Mouse (Mus musculus): ENCODE results near the gene Slc5a3. TPM values are rescaled to one million over a fixed set of nuclear protein-coding genes. Genes with fewer than 3 reads are reported as not detected.

Gene Slc5a3
- total and polyA plus RNA-seq, 2 experiments from 2014 or later: 10.0 to 30.9 TPM

DNA sequence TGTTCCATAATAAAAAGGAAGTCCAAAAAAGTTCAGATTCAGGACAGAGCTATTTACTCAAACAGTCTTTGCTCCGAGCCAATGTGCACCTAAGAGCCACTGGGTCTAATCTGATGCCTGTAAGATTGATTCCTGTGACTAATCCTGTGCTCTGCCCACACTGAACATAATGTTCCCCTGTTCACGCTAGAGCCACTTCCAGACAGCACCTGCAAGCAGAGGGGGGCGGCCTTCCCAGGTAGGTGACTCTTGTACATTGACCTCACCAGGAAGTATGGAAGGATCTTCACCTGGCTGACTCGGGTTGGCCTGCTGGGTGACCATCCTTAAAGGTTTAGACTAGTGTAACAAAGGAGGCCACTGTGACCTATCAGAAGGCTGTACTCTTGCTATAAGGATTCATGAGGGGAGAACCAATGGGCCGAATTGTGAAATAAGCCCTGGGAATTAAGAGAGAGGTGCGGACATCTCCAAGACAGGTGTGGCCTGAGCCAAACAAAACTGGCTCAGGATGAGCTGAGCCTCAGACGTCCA lies 6.3 kb upstream of the Slc5a3 start:
- H3K4me2 ChIP-seq (ENCODE audit: low read depth, low read length): no peak overlapping the region
- H3K9me3 ChIP-seq (ENCODE audit: low read length): no peaks in the 10 kb centered on the region
- H3K27ac ChIP-seq: no peak overlapping the region
- no peaks in the 10 kb centered on the region for H3K27me3 ChIP-seq (ENCODE audit: insufficient read depth, low read length)
- H3K4me3 ChIP-seq (ENCODE audit: low read length): no peak overlapping the region
- no peak overlapping the region for H3K9ac ChIP-seq (replicated peaks; ENCODE audit: low read length)
- no peak for TF ChIP-seq CTCF (IDR thresholded peaks at IDR 0.05; ENCODE audit: low read depth)
- WGBS: 86% methylated on average over 7 of the region's 7 CpGs
- no peaks in the 10 kb centered on the region for H3K36me3 ChIP-seq (ENCODE audit: insufficient read depth, low read length)
- DNase-seq (ENCODE audit: low spot score) (no peak), ATAC-seq (no peak)
- no peaks in the 10 kb centered on the region for H3K4me1 ChIP-seq (ENCODE audit: insufficient read depth, low read length)

DNA sequence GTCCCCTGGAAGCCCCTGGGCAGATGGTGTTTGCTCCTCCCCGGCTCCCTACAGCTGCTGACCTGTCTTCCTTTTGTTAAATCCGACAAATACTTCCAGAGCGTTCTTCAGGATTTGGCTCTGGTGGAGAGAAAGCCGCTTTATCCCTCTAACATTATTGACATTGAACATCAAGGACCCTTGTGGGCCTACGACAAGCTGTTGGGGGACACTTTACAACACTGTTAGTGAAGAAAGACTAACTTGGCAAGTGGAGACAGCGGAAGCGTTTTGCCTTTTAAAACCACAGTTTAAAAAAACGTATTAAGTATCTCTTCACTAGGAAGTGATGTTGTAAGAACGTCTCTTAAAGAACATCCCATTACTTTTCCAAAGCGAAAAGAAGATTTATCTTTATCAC lies 5.6 kb upstream of the Slc5a3 start:
- no peaks in the 10 kb centered on the region for H3K27me3 ChIP-seq (ENCODE audit: insufficient read depth, low read length)
- H3K4me1 ChIP-seq (ENCODE audit: insufficient read depth, low read length): no peaks in the 10 kb centered on the region
- WGBS: 74% methylated on average over 10 of the region's 10 CpGs
- no peak overlapping the region for H3K4me2 ChIP-seq (ENCODE audit: low read depth, low read length)
- H3K9ac ChIP-seq (replicated peaks; ENCODE audit: low read length): no peak overlapping the region
- no peak overlapping the region for H3K4me3 ChIP-seq (ENCODE audit: low read length)
- no peaks in the 10 kb centered on the region for H3K9me3 ChIP-seq (ENCODE audit: low read length)
- no peak for DNase-seq (ENCODE audit: low spot score)
- TF ChIP-seq CTCF (IDR thresholded peaks at IDR 0.05; ENCODE audit: low read depth): no peak
- ATAC-seq: no peak
- no peak overlapping the region for H3K27ac ChIP-seq
- H3K36me3 ChIP-seq (ENCODE audit: insufficient read depth, low read length): no peaks in the 10 kb centered on the region

DNA sequence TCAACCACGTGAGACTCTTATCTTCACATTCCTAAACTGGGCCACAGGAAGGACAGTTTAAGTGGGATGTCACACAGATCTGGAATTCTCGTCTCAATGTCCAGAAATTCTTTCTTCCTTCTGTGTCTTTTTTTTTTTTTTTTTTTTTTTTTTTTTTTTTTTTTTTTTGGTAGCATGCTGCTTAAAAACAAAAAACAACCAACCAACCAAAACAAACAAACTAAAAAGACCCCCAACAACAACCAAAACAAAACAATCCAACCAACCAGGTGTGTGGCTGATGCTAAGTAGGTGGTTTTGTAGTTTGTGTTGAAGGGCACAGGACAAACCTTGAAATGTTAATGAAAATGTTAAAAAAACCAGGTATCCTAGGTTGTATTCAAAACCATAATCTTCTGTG lies 1.4 kb upstream of the Slc5a3 start:
- H3K4me2 ChIP-seq (ENCODE audit: low read depth, low read length): peak overlapping the region; percentile 79; the same call in 1 of the 2 replicates
- ATAC-seq: no peak
- WGBS: 67% methylated on average over 2 of the region's 2 CpGs

DNA sequence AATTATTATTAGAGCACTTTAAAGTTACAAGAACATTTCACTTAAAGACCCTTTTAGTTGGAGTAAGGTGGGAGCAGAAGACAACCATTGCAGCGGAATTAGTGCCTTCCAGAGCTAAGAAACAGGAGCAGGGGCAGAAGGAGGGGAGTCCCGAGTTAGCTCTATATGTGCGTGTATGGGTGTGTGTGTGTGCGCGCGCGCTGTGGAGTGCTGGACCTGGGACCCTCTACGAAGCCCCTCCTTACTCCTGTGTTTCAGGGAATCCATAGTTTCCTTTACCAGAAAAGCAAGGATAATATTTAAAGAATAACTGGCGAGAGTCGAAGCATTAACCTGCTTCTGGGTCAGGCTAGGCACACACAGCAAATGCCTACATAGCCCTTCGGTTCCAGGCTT lies 668 bp upstream of the Slc5a3 start:
- no peak for TF ChIP-seq CTCF (IDR thresholded peaks at IDR 0.05; ENCODE audit: low read depth)
- H3K9me3 ChIP-seq (ENCODE audit: low read length): no peaks in the 10 kb centered on the region
- H3K27ac ChIP-seq: peak overlapping the region; percentile 85
- peak overlapping the region; percentile 79 for H3K4me2 ChIP-seq (ENCODE audit: low read depth, low read length)
- H3K27me3 ChIP-seq (ENCODE audit: insufficient read depth, low read length): no peaks in the 10 kb centered on the region
- peak overlapping the region; percentile 80 for H3K9ac ChIP-seq (replicated peaks; ENCODE audit: low read length)
- DNase-seq (ENCODE audit: low spot score) (no peak), ATAC-seq (peak; percentile 63)
- 3% methylated on average over 11 of the region's 11 CpGs for WGBS
- H3K36me3 ChIP-seq (ENCODE audit: insufficient read depth, low read length): no peaks in the 10 kb centered on the region
- H3K4me3 ChIP-seq (ENCODE audit: low read length): peak overlapping the region; percentile 93
- H3K4me1 ChIP-seq (ENCODE audit: insufficient read depth, low read length): peaks cover 15% of the 10 kb centered on the region; the same call in 1 of the 2 replicates

More for the DNA sequence above, 1.4 kb upstream of the Slc5a3 start:
- no peak for DNase-seq (ENCODE audit: low spot score)
- H3K9ac ChIP-seq (replicated peaks; ENCODE audit: low read length): no peak overlapping the region
- no peaks in the 10 kb centered on the region for H3K9me3 ChIP-seq (ENCODE audit: low read length)
- no peak for TF ChIP-seq CTCF (IDR thresholded peaks at IDR 0.05; ENCODE audit: low read depth)
- H3K4me1 ChIP-seq (ENCODE audit: insufficient read depth, low read length): peaks cover 15% of the 10 kb centered on the region; the same call in 1 of the 2 replicates
- H3K4me3 ChIP-seq (ENCODE audit: low read length): no peak overlapping the region
- 0 out of 2 replicates have a peak overlapping the region, but pooled peaks have one; percentile 85 for H3K27ac ChIP-seq
- H3K36me3 ChIP-seq (ENCODE audit: insufficient read depth, low read length): no peaks in the 10 kb centered on the region
- H3K27me3 ChIP-seq (ENCODE audit: insufficient read depth, low read length): no peaks in the 10 kb centered on the region

DNA sequence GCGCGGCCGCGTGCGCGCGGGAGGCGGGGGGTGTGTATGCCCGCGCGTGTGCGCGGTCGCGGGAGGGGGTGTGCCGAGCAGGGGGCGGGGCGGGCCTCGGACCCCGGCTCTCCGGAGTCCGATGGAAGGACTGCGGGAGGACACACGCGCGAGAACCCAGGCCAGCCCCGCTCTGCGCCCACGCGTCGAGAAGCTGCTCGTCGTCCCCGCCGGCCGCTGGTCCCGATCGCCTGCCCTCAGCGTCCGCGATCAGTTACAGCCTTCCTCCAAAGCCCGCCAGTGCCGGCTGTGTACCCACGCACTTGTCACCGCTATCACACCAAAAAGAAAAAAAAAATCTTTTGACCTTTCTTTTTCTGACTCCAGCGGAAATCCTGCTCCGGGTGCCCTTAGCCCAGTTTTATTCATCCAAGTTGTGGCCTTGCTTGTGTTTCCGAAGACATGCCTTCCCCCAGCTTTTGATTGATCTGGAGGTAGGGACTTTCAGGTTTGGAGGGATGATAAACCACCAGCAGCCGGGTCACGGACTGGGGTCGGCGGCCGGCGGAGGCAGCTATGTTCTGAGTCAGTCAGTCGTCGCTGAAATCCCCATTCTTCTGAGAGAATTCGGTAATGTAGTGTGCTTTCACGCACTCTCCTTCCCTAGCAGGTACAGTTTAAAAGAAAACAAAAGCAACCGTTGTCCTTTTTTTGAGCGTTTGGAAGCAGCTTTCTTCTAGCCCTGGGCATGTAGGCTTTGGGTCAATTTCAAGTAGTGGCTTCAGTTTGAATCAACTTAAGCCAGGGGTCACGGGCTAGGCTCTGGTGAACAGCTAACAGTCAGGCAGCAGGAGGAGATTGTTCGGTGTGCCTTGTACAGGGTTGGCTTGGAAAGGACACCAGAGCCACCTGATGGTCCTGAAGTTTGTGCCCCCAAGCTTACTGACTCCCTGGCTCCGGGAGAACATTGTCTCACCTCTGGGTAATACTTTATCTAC lies 810 bp downstream of the Slc5a3 start:
- H3K4me3 ChIP-seq (ENCODE audit: low read length): peak overlapping the region; percentile 93
- no peak for ATAC-seq
- H3K27me3 ChIP-seq (ENCODE audit: insufficient read depth, low read length): no peaks in the 10 kb centered on the region
- peak overlapping the region; percentile 79 for H3K4me2 ChIP-seq (ENCODE audit: low read depth, low read length)
- no peaks in the 10 kb centered on the region for H3K9me3 ChIP-seq (ENCODE audit: low read length)
- no peak for DNase-seq (ENCODE audit: low spot score)
- H3K9ac ChIP-seq (replicated peaks; ENCODE audit: low read length): peak overlapping the region; percentile 80
- no peak for TF ChIP-seq CTCF (IDR thresholded peaks at IDR 0.05; ENCODE audit: low read depth)
- peaks cover 5% of the 10 kb centered on the region; the same call in 1 of the 2 replicates for H3K36me3 ChIP-seq (ENCODE audit: insufficient read depth, low read length)
- WGBS: 5% methylated on average over 62 of the region's 63 CpGs
- peaks cover 15% of the 10 kb centered on the region; the same call in 1 of the 2 replicates for H3K4me1 ChIP-seq (ENCODE audit: insufficient read depth, low read length)
- H3K27ac ChIP-seq: peak overlapping the region; percentile 85

DNA sequence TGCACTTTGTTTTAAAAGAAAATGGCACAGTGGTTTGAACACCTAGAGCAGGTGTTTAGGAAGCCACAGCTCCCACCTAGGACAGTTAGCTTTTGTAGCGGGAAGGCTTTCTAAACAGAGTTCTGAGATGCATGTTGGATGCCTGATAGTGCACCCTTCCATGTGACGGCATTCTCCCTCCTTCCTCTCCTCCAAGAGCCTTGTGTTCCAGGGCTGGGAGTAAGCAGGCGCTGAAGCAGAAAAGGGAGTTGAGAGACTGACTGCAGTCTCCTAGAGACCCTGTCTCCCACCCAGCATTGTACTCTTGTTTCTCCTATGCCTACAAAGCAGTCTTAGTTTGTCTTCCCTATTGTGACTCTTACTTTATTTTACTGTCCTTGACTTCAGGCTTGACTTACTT lies 2.1 kb downstream of the Slc5a3 start:
- 46% methylated on average over 3 of the region's 3 CpGs for WGBS
- H3K27ac ChIP-seq: no peak overlapping the region
- DNase-seq (ENCODE audit: low spot score) (no peak), ATAC-seq (no peak)
- H3K4me2 ChIP-seq (ENCODE audit: low read depth, low read length): peak overlapping the region; percentile 79
- H3K9me3 ChIP-seq (ENCODE audit: low read length): no peaks in the 10 kb centered on the region
- no peak for TF ChIP-seq CTCF (IDR thresholded peaks at IDR 0.05; ENCODE audit: low read depth)
- H3K36me3 ChIP-seq (ENCODE audit: insufficient read depth, low read length): peaks cover 5% of the 10 kb centered on the region; the same call in 1 of the 2 replicates
- 0 out of 2 replicates have a peak overlapping the region, but pooled peaks have one; percentile 31 for H3K9ac ChIP-seq (replicated peaks; ENCODE audit: low read length)
- H3K27me3 ChIP-seq (ENCODE audit: insufficient read depth, low read length): no peaks in the 10 kb centered on the region
- peak overlapping the region; percentile 93 for H3K4me3 ChIP-seq (ENCODE audit: low read length)
- peaks cover 15% of the 10 kb centered on the region; the same call in 1 of the 2 replicates for H3K4me1 ChIP-seq (ENCODE audit: insufficient read depth, low read length)
